Comparison of ENCODE assay signal across 10 mouse cellular contexts in the genomic region with DNA sequence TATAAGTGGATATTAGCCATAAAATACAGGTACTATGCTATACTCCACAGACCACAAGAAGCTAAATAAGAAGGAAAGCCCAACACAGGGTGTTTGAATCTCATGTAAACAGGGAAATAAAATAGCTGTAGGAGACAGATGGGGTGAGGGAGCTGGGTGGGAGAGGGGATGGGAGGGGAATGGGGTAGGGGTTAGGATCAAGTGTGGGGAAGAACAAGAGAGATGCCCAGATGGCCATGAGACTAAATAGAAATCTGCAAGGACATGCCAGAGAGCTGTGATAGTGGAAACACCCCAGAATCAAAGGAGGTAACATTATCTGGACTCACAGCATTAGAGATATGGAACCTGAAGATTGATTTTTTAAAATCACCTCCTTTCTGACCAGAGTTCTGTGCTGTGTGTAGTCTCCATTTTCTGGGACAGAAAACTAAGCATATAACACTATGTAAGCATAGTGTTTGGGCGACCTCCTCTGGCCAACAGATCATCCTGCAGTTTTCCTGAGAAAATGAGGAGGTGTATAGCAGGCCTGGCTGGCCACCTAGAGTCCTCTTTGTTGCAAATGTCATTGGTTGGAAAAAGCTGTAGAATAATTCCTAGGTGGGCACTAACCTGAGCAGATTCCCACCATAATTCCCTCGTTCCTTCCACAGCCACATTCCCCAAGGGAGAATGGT. TPM values are rescaled to one million over a fixed set of nuclear protein-coding genes. Genes with fewer than 3 reads are reported as not detected.
DNase-seq lines count a peak whose midpoint lies in the region; ATAC-seq and TF ChIP-seq lines count a peak whose summit lies in the region.
"Had no signal": no experiment of that assay in that cellular context is flagged by ENCODE, and none has a peak within 500 bp of the region (broad histone marks: within the 10 kb centered on the region; RNA-seq: fewer than 3 reads in every experiment).

No protein-coding gene starts in this region.

- peak; percentile 94 for ATAC-seq in forebrain, postnatal 0 days
- peak; percentile 84 for ATAC-seq in intestine, embryonic 15.5 days
- 0 out of 2 replicates have a peak, but pooled peaks have one; percentile 62 for ATAC-seq in limb, embryonic 11.5 days (ENCODE audit: insufficient number of reproducible peaks, low FRiP score, low TSS enrichment, low read depth)
- ATAC-seq in midbrain, embryonic 13.5 days = peak; percentile 83
- peak; percentile 60; the same call in 1 of the 2 replicates for ATAC-seq in stomach, embryonic 15.5 days (ENCODE audit: insufficient read depth, low FRiP score, low read depth)

- no peaks in the 10 kb centered on the region for H3K9me3 ChIP-seq in forebrain, postnatal 0 days (ENCODE audit: low read length)
- H3K9me3 ChIP-seq in intestine, embryonic 15.5 days = no peaks in the 10 kb centered on the region
- no peaks in the 10 kb centered on the region for H3K9me3 ChIP-seq in limb, embryonic 11.5 days (ENCODE audit: control insufficient read depth, low read length)
- no peaks in the 10 kb centered on the region for H3K9me3 ChIP-seq in midbrain, embryonic 13.5 days
- no peaks in the 10 kb centered on the region for H3K9me3 ChIP-seq in stomach, embryonic 15.5 days
- H3K9me3 ChIP-seq: embryonic facial prominence, embryonic 12.5 days had no signal

- peak; percentile 91 for TF ChIP-seq CTCF in forebrain, postnatal 0 days (IDR thresholded peaks at IDR 0.05; ENCODE audit: low read depth)

- no peak overlapping the region for H3K4me3 ChIP-seq in forebrain, postnatal 0 days (ENCODE audit: low read depth, low read length)
- no peak overlapping the region for H3K4me3 ChIP-seq in intestine, embryonic 15.5 days (replicated peaks)
- no peak overlapping the region for H3K4me3 ChIP-seq in limb, embryonic 11.5 days (ENCODE audit: low read depth, low read length)
- H3K4me3 ChIP-seq in midbrain, embryonic 13.5 days (replicated peaks) = no peak overlapping the region
- no peak overlapping the region for H3K4me3 ChIP-seq in stomach, embryonic 15.5 days (replicated peaks)
- H3K4me3 ChIP-seq: embryonic facial prominence, embryonic 12.5 days; myocyte had no signal

- no peaks in the 10 kb centered on the region for H3K4me1 ChIP-seq in forebrain, postnatal 0 days (ENCODE audit: insufficient read depth)
- H3K4me1 ChIP-seq in intestine, embryonic 15.5 days (replicated peaks) = no peaks in the 10 kb centered on the region
- no peaks in the 10 kb centered on the region for H3K4me1 ChIP-seq in limb, embryonic 11.5 days (ENCODE audit: control insufficient read depth, insufficient read depth, low read length)
- H3K4me1 ChIP-seq in midbrain, embryonic 13.5 days (replicated peaks) = no peaks in the 10 kb centered on the region
- no peaks in the 10 kb centered on the region for H3K4me1 ChIP-seq in stomach, embryonic 15.5 days
- H3K4me1 ChIP-seq: embryonic facial prominence, embryonic 12.5 days had no signal

- H3K9ac ChIP-seq in forebrain, postnatal 0 days = no peak overlapping the region
- H3K9ac ChIP-seq in intestine, embryonic 15.5 days = no peak overlapping the region
- H3K9ac ChIP-seq in limb, embryonic 11.5 days (ENCODE audit: low read length) = no peak overlapping the region
- no peak overlapping the region for H3K9ac ChIP-seq in midbrain, embryonic 13.5 days (replicated peaks)
- H3K9ac ChIP-seq in stomach, embryonic 15.5 days = no peak overlapping the region
- H3K9ac ChIP-seq: embryonic facial prominence, embryonic 12.5 days had no signal

- H3K4me2 ChIP-seq in forebrain, postnatal 0 days (ENCODE audit: low read depth) = no peak overlapping the region
- no peak overlapping the region for H3K4me2 ChIP-seq in intestine, embryonic 15.5 days (replicated peaks)
- no peak overlapping the region for H3K4me2 ChIP-seq in limb, embryonic 11.5 days (ENCODE audit: low read depth, severe bottlenecking)
- H3K4me2 ChIP-seq in midbrain, embryonic 13.5 days (replicated peaks) = no peak overlapping the region
- no peak overlapping the region for H3K4me2 ChIP-seq in stomach, embryonic 15.5 days
- H3K4me2 ChIP-seq: embryonic facial prominence, embryonic 12.5 days had no signal

- no peak overlapping the region for H3K27ac ChIP-seq in forebrain, postnatal 0 days (ENCODE audit: low read depth, low read length)
- no peak overlapping the region for H3K27ac ChIP-seq in intestine, embryonic 15.5 days
- no peak overlapping the region for H3K27ac ChIP-seq in limb, embryonic 11.5 days (replicated peaks; ENCODE audit: low read depth, low read length)
- H3K27ac ChIP-seq in midbrain, embryonic 13.5 days = no peak overlapping the region
- H3K27ac ChIP-seq in stomach, embryonic 15.5 days = no peak overlapping the region
- H3K27ac ChIP-seq: embryonic facial prominence, embryonic 12.5 days had no signal

- 0 out of 2 replicates have a peak, but pooled peaks cover 2% of the 10 kb centered on the region for H3K36me3 ChIP-seq in forebrain, postnatal 0 days (ENCODE audit: insufficient read depth)
- no peaks in the 10 kb centered on the region for H3K36me3 ChIP-seq in intestine, embryonic 15.5 days
- H3K36me3 ChIP-seq in limb, embryonic 11.5 days (ENCODE audit: control insufficient read depth, insufficient read depth, low read length) = no peaks in the 10 kb centered on the region
- peaks cover 4% of the 10 kb centered on the region for H3K36me3 ChIP-seq in midbrain, embryonic 13.5 days
- H3K36me3 ChIP-seq in stomach, embryonic 15.5 days = no peaks in the 10 kb centered on the region

- DNase-seq in urinary bladder, adult 18-20 months (ENCODE audit: low spot score in 2 of 2) = peak; percentile 11 to 23
- DNase-seq in urinary bladder, postnatal 10 days (ENCODE audit: low spot score) = no peak
- peak; percentile 33 for DNase-seq in cerebellum, adult 8-10 months
- DNase-seq in forebrain, postnatal 0 days = peak; percentile 76
- DNase-seq in limb, embryonic 11.5 days (ENCODE audit: low spot score) = peak; percentile 63

- WGBS in forebrain, postnatal 0 days = 16% methylated on average over 2 of the region's 2 CpGs
- 15% methylated on average over 2 of the region's 2 CpGs for WGBS in intestine, embryonic 15.5 days
- WGBS in limb, embryonic 11.5 days = 24% methylated on average over 2 of the region's 2 CpGs
- WGBS in midbrain, embryonic 13.5 days = 14% methylated on average over 2 of the region's 2 CpGs
- whole genome bisulfite sequencing in stomach, embryonic 15.5 days = 15% methylated on average over 2 of the region's 2 CpGs

- H3K27me3 ChIP-seq in forebrain, postnatal 0 days (ENCODE audit: insufficient read depth, low read length) = no peaks in the 10 kb centered on the region
- no peaks in the 10 kb centered on the region for H3K27me3 ChIP-seq in intestine, embryonic 15.5 days (replicated peaks)
- no peaks in the 10 kb centered on the region for H3K27me3 ChIP-seq in limb, embryonic 11.5 days (ENCODE audit: control insufficient read depth, insufficient read depth, low read length)
- no peaks in the 10 kb centered on the region for H3K27me3 ChIP-seq in midbrain, embryonic 13.5 days
- no peaks in the 10 kb centered on the region for H3K27me3 ChIP-seq in stomach, embryonic 15.5 days (replicated peaks)
- H3K27me3 ChIP-seq: embryonic facial prominence, embryonic 12.5 days had no signal

RNA-seq across cellular contexts. Expression of gene A430033K04Rik, which starts 34.0 kb away (rescaled TPM):
- total RNA-seq in forebrain, postnatal 0 days (2014; rRNA removed) = 22.8 and 26.1 TPM in 2 replicates
- 12.1 and 14.0 TPM in 2 replicates for polyA plus RNA-seq in forebrain, postnatal 0 days (2015; fragmentation: Nextera tagmentation; extraction: Ambion mirVana)
- polyA plus RNA-seq in intestine, embryonic 15.5 days (2015; fragmentation: Nextera tagmentation; extraction: Ambion mirVana) = 10.7 and 10.9 TPM in 2 replicates
- polyA plus RNA-seq in limb, embryonic 11.5 days (2014; fragmentation: Nextera tagmentation; extraction: Ambion mirVana) = 14.2 and 16.6 TPM in 2 replicates
- 22.7 and 24.4 TPM in 2 replicates for polyA plus RNA-seq in midbrain, embryonic 13.5 days (2015; fragmentation: Nextera tagmentation; extraction: Ambion mirVana)
- polyA plus RNA-seq in stomach, embryonic 15.5 days (2015; fragmentation: Nextera tagmentation; extraction: Ambion mirVana) = 12.1 and 12.5 TPM in 2 replicates

RNA-seq across cellular contexts. Expression of gene Zfp68, which starts 37.1 kb away (rescaled TPM):
- 67.0 and 70.6 TPM in 2 replicates for total RNA-seq in forebrain, postnatal 0 days (2014; rRNA removed)
- polyA plus RNA-seq in forebrain, postnatal 0 days (2015; fragmentation: Nextera tagmentation; extraction: Ambion mirVana) = 53.9 TPM in 2 replicates
- polyA plus RNA-seq in intestine, embryonic 15.5 days (2015; fragmentation: Nextera tagmentation; extraction: Ambion mirVana) = 49.1 and 53.9 TPM in 2 replicates
- polyA plus RNA-seq in limb, embryonic 11.5 days (2014; fragmentation: Nextera tagmentation; extraction: Ambion mirVana) = 77.6 and 77.8 TPM in 2 replicates
- 91.2 and 95.3 TPM in 2 replicates for polyA plus RNA-seq in midbrain, embryonic 13.5 days (2015; fragmentation: Nextera tagmentation; extraction: Ambion mirVana)
- polyA plus RNA-seq in stomach, embryonic 15.5 days (2015; fragmentation: Nextera tagmentation; extraction: Ambion mirVana) = 60.8 TPM in 2 replicates
